Mouse (Mus musculus): ENCODE measurements at regions not wholly inside any gene's neighbourhood (a gene's known extent, or its start where the extent isn't known, plus 50 kb on each side); places are given as distances from the start of the nearest gene placed in this dataset.
A peak's percentile ranks its signal among the peaks of the same experiment; 100 is the strongest.

DNA sequence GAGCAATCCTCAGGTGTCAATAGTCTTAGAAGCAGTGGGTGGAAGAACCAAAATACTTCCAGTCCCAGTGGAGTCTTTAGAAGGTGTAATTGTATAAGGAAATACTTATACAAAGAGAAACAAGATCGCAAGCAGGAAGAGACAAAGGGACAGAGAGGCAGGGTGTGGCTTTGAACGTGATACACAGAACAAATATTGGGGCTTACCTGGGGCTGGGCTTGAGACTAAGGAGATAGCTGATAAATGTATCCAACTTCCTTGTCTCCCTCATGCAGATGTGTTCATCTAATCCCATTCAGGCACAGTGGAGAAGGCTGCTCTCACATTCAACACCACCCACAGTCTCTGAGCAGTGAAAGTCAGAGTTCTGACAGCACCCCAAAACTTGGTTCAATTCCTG, 331.9 kb upstream of the Igfbp3 start:
- WGBS, result 76% methylated on average over 2 of the region's 2 CpGs
- no peak for ATAC-seq (ENCODE audit: low FRiP score, low TSS enrichment)
- no peaks in the 10 kb centered on the region for H3K9me3 ChIP-seq (ENCODE audit: control insufficient read depth, low read length)
- no peak for DNase-seq
- no peak overlapping the region for H3K27ac ChIP-seq (replicated peaks; ENCODE audit: low read depth, low read length)
- no peaks in the 10 kb centered on the region for H3K4me1 ChIP-seq (ENCODE audit: control insufficient read depth, insufficient read depth, low read length)
- no peaks in the 10 kb centered on the region for H3K27me3 ChIP-seq (ENCODE audit: control insufficient read depth, insufficient read depth, low read length)
- no peak overlapping the region for H3K4me3 ChIP-seq (replicated peaks; ENCODE audit: low read depth, low read length)
- no peak overlapping the region for H3K4me2 ChIP-seq (ENCODE audit: low read length)
- no peaks in the 10 kb centered on the region for H3K36me3 ChIP-seq (ENCODE audit: control insufficient read depth, insufficient read depth, low read length)
- H3K9ac ChIP-seq (replicated peaks; ENCODE audit: low read length), result no peak overlapping the region

DNA sequence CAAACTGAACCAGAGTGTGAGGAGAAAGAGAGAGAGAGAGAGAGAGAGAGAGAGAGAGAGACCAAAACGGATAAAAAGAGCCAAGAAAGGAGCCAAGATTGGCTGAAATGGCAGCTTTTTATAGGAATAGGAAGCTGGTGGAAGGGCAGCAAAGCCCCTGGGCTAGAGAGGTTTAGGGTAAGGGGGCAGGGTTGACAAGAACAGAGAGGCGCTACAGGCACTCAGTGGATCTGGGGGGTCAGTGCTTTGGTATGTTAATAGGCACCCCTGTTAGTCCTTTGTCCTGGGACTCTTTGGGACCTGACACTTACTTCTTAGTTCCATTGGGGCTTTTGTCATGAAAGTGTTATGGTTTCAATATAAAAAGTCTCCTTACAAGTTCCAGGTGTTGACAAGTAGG, 320.9 kb upstream of the Igfbp3 start:
- H3K36me3 ChIP-seq (ENCODE audit: control insufficient read depth, insufficient read depth, low read length), result no peaks in the 10 kb centered on the region
- no peak overlapping the region for H3K27ac ChIP-seq (replicated peaks; ENCODE audit: low read depth, low read length)
- ATAC-seq (ENCODE audit: low FRiP score, low TSS enrichment) (no peak), DNase-seq (no peak)
- no peaks in the 10 kb centered on the region for H3K9me3 ChIP-seq (ENCODE audit: control insufficient read depth, low read length)
- 24% methylated on average over 2 of the region's 2 CpGs for WGBS
- no peaks in the 10 kb centered on the region for H3K4me1 ChIP-seq (ENCODE audit: control insufficient read depth, insufficient read depth, low read length)
- H3K4me3 ChIP-seq (replicated peaks; ENCODE audit: low read depth, low read length), result no peak overlapping the region
- H3K27me3 ChIP-seq (ENCODE audit: control insufficient read depth, insufficient read depth, low read length), result no peaks in the 10 kb centered on the region
- no peak overlapping the region for H3K4me2 ChIP-seq (ENCODE audit: low read length)
- H3K9ac ChIP-seq (replicated peaks; ENCODE audit: low read length), result no peak overlapping the region

DNA sequence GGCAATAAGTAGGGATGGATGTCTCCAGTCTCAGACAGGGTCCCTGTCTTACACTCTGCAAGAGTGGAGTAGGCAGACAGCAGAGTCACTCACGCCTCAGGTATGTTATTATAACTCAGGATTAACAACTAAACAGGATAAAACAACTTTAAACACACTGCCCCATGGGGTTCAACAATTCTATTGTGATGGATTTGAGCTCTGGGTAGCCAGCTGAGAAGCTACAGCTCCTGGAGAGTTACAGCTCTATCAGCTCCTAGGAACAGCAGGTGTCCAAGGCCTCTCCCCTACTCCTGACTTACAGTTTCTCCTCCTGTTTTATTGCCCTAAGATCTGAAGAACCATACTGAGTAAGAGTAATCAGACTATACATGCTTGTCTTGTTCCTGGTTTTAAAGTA, 319.6 kb upstream of the Igfbp3 start:
- ATAC-seq (ENCODE audit: low FRiP score, low TSS enrichment), result no peak

DNA sequence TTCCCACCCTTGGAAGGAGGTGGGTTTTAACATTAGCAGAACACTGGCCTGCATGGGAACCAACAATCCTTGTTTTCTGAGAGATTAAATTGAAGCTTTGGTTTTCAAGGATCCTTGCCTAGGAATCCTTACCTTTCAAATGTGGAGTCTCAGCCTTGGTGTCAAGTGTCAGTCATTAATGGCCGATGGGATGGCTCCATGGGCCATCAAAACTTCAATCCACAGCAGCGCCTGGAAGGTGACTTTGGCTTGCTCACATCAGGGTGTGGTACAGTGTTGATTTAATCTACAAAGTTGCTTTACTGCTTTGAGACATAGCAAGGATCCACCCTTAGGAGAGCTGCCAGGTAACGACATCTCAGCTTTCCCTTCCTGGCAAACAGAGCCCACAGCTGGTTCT, 318.1 kb upstream of the Igfbp3 start:
- no peaks in the 10 kb centered on the region for H3K9me3 ChIP-seq (ENCODE audit: control insufficient read depth, low read length)
- H3K27ac ChIP-seq (replicated peaks; ENCODE audit: low read depth, low read length), result no peak overlapping the region
- no peaks in the 10 kb centered on the region for H3K27me3 ChIP-seq (ENCODE audit: control insufficient read depth, insufficient read depth, low read length)
- no peaks in the 10 kb centered on the region for H3K4me1 ChIP-seq (ENCODE audit: control insufficient read depth, insufficient read depth, low read length)
- DNase-seq (no peak), ATAC-seq (ENCODE audit: low FRiP score, low TSS enrichment) (no peak)
- WGBS, result 85% methylated on average over 3 of the region's 3 CpGs
- no peaks in the 10 kb centered on the region for H3K36me3 ChIP-seq (ENCODE audit: control insufficient read depth, insufficient read depth, low read length)
- no peak overlapping the region for H3K4me2 ChIP-seq (ENCODE audit: low read length)
- no peak overlapping the region for H3K9ac ChIP-seq (replicated peaks; ENCODE audit: low read length)
- H3K4me3 ChIP-seq (replicated peaks; ENCODE audit: low read depth, low read length), result no peak overlapping the region

More for the DNA sequence above, 319.6 kb upstream of the Igfbp3 start:
- Histone ChIP-seq H3K4me3 (replicated peaks; ENCODE audit: low read depth, low read length) (no peak overlapping the region), H3K4me2 (ENCODE audit: low read length) (no peak overlapping the region), H3K9ac (replicated peaks; ENCODE audit: low read length) (no peak overlapping the region), H3K36me3 (ENCODE audit: control insufficient read depth, insufficient read depth, low read length) (no peaks in the 10 kb centered on the region), H3K27ac (replicated peaks; ENCODE audit: low read depth, low read length) (no peak overlapping the region), H3K9me3 (ENCODE audit: control insufficient read depth, low read length) (no peaks in the 10 kb centered on the region), H3K27me3 (ENCODE audit: control insufficient read depth, insufficient read depth, low read length) (no peaks in the 10 kb centered on the region), H3K4me1 (ENCODE audit: control insufficient read depth, insufficient read depth, low read length) (no peaks in the 10 kb centered on the region)
- 28% methylated on average over 1 of the region's 1 CpGs for WGBS
- DNase-seq, result no peak

DNA sequence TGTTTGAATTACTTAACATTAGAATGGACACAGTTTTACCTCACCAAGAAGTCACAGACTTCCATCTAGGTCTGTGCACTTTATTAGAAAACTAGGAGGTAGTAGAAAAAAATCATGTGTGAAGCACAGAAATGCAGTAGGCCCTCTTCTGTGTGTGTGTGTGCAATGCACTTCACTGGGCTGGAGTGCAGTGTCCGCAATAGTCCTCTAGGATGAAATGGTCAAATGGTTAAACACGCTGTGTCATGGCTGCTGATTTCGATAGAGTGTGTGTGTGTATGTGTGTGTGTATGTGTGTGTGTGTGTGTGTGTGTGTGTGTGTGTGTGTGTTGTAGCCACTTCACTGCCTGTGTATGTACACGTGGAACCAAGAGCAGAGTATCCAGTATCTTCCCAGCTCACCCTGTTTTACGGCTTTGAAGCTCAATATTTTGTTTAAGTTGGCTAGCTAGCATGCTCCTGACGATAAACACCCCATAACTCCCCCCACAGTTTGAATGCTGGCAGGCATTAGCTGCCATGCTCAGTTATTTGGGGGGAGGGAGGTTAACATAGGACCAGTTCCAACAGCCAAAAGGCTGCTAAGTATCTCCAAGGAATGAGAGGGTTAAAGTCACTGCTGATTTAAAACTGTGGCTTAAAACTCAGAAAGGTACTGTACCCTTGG, 316.9 kb upstream of the Igfbp3 start:
- ATAC-seq (ENCODE audit: low FRiP score, low TSS enrichment) (no peak), DNase-seq (no peak)
- no peaks in the 10 kb centered on the region for H3K36me3 ChIP-seq (ENCODE audit: control insufficient read depth, insufficient read depth, low read length)
- no peaks in the 10 kb centered on the region for H3K4me1 ChIP-seq (ENCODE audit: control insufficient read depth, insufficient read depth, low read length)
- H3K9me3 ChIP-seq (ENCODE audit: control insufficient read depth, low read length), result no peaks in the 10 kb centered on the region
- no peak overlapping the region for H3K9ac ChIP-seq (replicated peaks; ENCODE audit: low read length)
- 91% methylated on average over 6 of the region's 6 CpGs for WGBS
- H3K27ac ChIP-seq (replicated peaks; ENCODE audit: low read depth, low read length), result no peak overlapping the region
- H3K27me3 ChIP-seq (ENCODE audit: control insufficient read depth, insufficient read depth, low read length), result no peaks in the 10 kb centered on the region
- no peak overlapping the region for H3K4me3 ChIP-seq (replicated peaks; ENCODE audit: low read depth, low read length)
- H3K4me2 ChIP-seq (ENCODE audit: low read length), result no peak overlapping the region

DNA sequence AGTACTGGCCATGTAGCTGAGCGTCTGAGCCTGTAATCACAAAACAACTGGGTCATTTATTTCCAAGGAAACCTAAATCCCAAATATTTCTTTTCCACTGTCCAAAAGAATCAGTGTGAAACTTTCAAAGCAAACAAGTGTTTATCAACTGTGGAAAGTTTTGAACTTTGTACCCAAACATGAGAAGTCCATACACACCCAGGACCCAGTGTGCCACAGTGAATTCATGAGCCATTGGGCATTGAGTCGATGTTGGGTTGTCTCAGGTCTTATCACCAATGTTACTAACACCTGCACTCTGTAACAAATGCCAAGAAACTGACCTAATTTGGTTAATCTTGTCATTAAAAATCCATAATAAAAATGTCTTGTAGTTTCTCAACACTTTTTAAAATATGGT, 305.8 kb upstream of the Igfbp3 start:
- no peaks in the 10 kb centered on the region for H3K4me1 ChIP-seq (ENCODE audit: control insufficient read depth, insufficient read depth, low read length)
- WGBS, result 82% methylated on average over 2 of the region's 2 CpGs
- H3K9ac ChIP-seq (replicated peaks; ENCODE audit: low read length), result no peak overlapping the region
- no peaks in the 10 kb centered on the region for H3K36me3 ChIP-seq (ENCODE audit: control insufficient read depth, insufficient read depth, low read length)
- ATAC-seq (ENCODE audit: low FRiP score, low TSS enrichment), result no peak
- no peaks in the 10 kb centered on the region for H3K9me3 ChIP-seq (ENCODE audit: control insufficient read depth, low read length)
- H3K4me2 ChIP-seq (ENCODE audit: low read length), result no peak overlapping the region
- no peaks in the 10 kb centered on the region for H3K27me3 ChIP-seq (ENCODE audit: control insufficient read depth, insufficient read depth, low read length)
- H3K4me3 ChIP-seq (replicated peaks; ENCODE audit: low read depth, low read length), result no peak overlapping the region
- H3K27ac ChIP-seq (replicated peaks; ENCODE audit: low read depth, low read length), result no peak overlapping the region
- DNase-seq, result no peak

DNA sequence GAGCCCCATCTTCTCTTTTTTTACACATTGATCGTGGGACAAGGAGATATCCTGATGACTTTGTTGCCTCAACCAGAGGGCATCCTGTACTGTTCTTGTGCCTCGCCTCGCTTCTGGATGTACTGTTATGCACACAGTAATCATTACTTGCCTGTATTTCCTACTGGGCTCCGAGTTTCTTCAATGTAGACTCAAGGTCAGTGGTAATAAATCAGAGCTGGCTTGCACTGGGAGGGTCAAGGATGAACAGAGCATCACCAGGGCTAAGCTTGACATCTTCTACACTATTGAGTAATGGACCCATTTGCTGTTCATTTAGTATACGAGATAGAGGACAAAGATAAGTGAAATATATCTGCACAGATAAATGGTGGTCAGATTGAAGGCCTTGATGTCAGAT, 295.1 kb upstream of the Igfbp3 start:
- Histone ChIP-seq H3K27me3 (ENCODE audit: control insufficient read depth, insufficient read depth, low read length) (no peaks in the 10 kb centered on the region), H3K4me1 (ENCODE audit: control insufficient read depth, insufficient read depth, low read length) (no peaks in the 10 kb centered on the region), H3K4me3 (replicated peaks; ENCODE audit: low read depth, low read length) (no peak overlapping the region), H3K4me2 (ENCODE audit: low read length) (no peak overlapping the region), H3K9ac (replicated peaks; ENCODE audit: low read length) (no peak overlapping the region), H3K36me3 (ENCODE audit: control insufficient read depth, insufficient read depth, low read length) (no peaks in the 10 kb centered on the region), H3K9me3 (ENCODE audit: control insufficient read depth, low read length) (no peaks in the 10 kb centered on the region), H3K27ac (replicated peaks; ENCODE audit: low read depth, low read length) (no peak overlapping the region)
- DNase-seq, result no peak
- 88% methylated on average over 5 of the region's 5 CpGs for whole genome bisulfite sequencing
- ATAC-seq (ENCODE audit: low FRiP score, low TSS enrichment), result no peak

DNA sequence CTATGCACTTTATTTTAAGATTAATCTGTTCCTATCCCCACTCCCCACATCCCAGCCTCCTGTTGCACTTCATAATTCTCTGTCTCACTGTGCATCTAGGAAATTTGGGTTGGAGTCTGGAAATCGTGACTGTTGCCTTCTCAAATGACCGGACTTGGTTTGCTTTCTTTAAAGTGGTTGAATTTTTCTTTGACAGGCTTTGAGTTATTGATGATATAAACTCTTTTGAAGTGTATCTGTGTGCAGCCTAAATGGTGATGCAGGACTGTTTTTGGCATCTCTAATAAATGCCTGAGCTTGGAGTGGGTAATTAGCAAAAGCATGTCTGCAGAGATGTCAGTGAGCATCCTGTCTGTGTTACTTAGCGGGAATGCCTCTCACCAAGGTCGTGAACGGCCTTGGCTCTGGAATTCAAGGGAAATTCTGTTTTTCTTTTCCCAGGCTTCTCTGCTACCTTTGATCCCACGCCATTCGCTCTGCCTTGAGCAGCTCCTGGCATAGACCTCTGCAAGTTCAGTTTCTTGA, 292.8 kb upstream of the Igfbp3 start:
- no peak overlapping the region for H3K4me3 ChIP-seq (replicated peaks; ENCODE audit: low read depth, low read length)
- H3K4me2 ChIP-seq (ENCODE audit: low read length), result no peak overlapping the region
- H3K27ac ChIP-seq (replicated peaks; ENCODE audit: low read depth, low read length), result no peak overlapping the region
- H3K9ac ChIP-seq (replicated peaks; ENCODE audit: low read length), result no peak overlapping the region
- DNase-seq (no peak), ATAC-seq (ENCODE audit: low FRiP score, low TSS enrichment) (no peak)
- no peaks in the 10 kb centered on the region for H3K4me1 ChIP-seq (ENCODE audit: control insufficient read depth, insufficient read depth, low read length)
- no peaks in the 10 kb centered on the region for H3K9me3 ChIP-seq (ENCODE audit: control insufficient read depth, low read length)
- H3K36me3 ChIP-seq (ENCODE audit: control insufficient read depth, insufficient read depth, low read length), result no peaks in the 10 kb centered on the region
- no peaks in the 10 kb centered on the region for H3K27me3 ChIP-seq (ENCODE audit: control insufficient read depth, insufficient read depth, low read length)
- 83% methylated on average over 7 of the region's 7 CpGs for WGBS

DNA sequence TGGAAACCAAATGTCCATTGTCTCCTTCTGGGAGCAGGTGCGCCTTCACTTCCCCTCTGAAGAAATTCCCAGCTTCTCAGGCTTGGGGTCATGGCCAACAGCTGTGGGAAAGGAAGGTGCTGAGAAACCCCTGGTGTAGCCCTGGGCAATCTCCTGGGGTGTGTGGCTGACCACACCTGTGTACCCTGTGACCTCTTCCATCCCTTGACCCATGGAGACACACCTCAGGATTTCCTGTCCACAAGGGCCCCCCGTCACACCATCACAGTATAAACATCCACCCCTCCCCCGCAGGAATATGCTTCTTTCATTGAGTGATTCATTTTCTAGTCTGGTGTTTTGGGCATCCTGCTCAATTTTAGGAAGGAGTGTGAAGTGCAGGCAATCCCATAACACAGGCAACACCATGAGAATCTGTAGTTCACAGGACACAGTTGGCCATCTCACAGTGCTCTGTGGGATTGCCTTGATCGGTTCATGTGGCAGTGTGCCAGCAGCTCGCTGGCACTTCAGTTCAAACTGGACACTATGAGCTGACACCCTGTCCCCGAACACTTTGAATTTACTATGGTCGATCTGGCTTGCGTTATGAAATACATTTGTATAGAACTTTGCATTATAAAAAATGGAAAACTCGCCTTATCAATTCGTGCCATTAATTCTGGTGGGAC, 291.1 kb upstream of the Igfbp3 start:
- no peaks in the 10 kb centered on the region for H3K9me3 ChIP-seq (ENCODE audit: control insufficient read depth, low read length)
- H3K4me2 ChIP-seq (ENCODE audit: low read length), result no peak overlapping the region
- no peaks in the 10 kb centered on the region for H3K27me3 ChIP-seq (ENCODE audit: control insufficient read depth, insufficient read depth, low read length)
- ATAC-seq (ENCODE audit: low FRiP score, low TSS enrichment) (peak; percentile 43; the same call in 1 of the 2 replicates), DNase-seq (peak; percentile 7)
- H3K27ac ChIP-seq (replicated peaks; ENCODE audit: low read depth, low read length), result no peak overlapping the region
- H3K36me3 ChIP-seq (ENCODE audit: control insufficient read depth, insufficient read depth, low read length), result no peaks in the 10 kb centered on the region
- WGBS, result 83% methylated on average over 10 of the region's 10 CpGs
- H3K4me1 ChIP-seq (ENCODE audit: control insufficient read depth, insufficient read depth, low read length), result no peaks in the 10 kb centered on the region
- H3K4me3 ChIP-seq (replicated peaks; ENCODE audit: low read depth, low read length), result no peak overlapping the region
- no peak overlapping the region for H3K9ac ChIP-seq (replicated peaks; ENCODE audit: low read length)

Measured in midbrain, embryonic 14.5 days (tissue).